Mouse (Mus musculus): ENCODE measurements around the gene Rpa1. TPM values are rescaled to one million over a fixed set of nuclear protein-coding genes. Genes with fewer than 3 reads are reported as not detected.
"Not testable (repeated sequence)": the region's sequence is repeated elsewhere in the genome, so short reads cannot be mapped to it uniquely, and the experiment has no call there.

Gene Rpa1
- 10 to 100 TPM; 41.9 to 42.3 TPM for total RNA-seq (2021)
- long read RNA-seq, experiment 1, full-length matches to known transcripts, result 64 of 75 reads
- long read RNA-seq, experiment 1, partial matches to known transcripts, result 4 of 75 reads
- long read RNA-seq, experiment 1, other reads (novel, unspliced or antisense), result 7 of 75 reads
- long read RNA-seq, experiment 2, full-length matches to known transcripts, result 24 of 35 reads
- long read RNA-seq, experiment 2, partial matches to known transcripts, result 6 of 35 reads
- long read RNA-seq, experiment 2, other reads (novel, unspliced or antisense), result 5 of 35 reads

DNA sequence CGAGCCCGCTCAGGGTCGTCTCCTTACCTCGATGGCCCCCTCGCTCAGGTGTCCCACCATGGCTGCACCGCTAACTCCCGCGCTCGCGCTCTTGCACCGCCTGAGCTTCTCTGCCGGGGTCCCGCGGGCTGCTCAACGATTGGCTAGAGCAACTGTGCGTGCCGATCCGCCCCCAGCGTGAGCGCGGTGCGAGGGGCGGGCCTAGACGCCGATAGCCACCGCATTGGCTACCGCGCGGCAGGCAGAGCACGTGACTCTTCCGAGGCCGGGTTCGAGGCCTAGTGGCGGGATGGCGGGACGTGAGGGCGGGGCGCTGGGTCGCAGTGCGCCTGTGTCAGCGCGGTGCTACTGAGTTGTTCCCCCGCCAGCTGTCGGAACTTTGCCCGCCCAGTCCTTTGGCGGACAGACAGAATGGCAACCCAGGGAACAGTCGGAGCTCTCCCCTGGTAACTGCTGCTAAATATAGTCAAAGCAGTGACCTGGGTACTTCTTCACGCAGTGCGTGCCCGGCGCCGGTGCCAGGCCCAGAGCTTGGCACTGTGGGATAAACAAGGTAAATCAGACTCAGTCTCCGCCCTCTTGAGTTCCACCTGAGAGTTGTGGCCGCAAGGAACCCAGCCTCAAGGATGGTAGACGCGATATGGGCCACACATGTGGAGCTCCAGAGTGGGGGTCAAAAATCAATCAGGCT lies at the start of gene Rpa1, which contains the start of gene Smyd4:
Gene Rpa1, minus strand, starts transcription at position 126 of the 691 bp plus-strand sequence.
Gene Smyd4, plus strand, starts transcription at position 235 of the 691 bp plus-strand sequence.
- intact Hi-C loops (cut with DNase I), result no loop called here
- DNase-seq (ENCODE audit: extremely low spot score in 1 of 2, low spot score in 2 of 2), result peak; percentile 94 to 95
- Histone ChIP-seq H3K4me3 (peak within 1 kb of the TSS; percentile 57), H3K27ac (peak within 1 kb of the TSS; percentile 69)
- TF ChIP-seq CTCF (IDR thresholded peaks at IDR 0.05), result no peak

DNA sequence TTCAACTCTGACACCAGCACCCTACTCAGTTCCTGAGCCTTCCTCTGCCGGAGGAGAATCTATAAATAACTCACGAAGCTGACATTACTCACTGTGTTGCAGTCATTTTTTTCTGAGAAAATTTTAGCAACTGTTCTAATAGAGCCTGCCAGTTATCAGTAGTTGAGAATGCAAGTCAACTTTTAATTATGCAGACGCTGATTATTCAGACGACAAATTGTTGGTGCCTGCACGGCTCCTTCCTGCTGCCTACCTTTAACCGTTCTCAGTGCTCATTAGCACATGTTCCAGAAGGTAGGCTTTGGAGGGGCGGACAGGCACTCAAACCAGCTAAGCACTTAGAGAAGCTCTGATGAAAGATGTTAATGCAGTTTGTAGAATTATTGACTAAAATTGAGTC lies 49.3 kb upstream of the Rpa1 start:
- Histone ChIP-seq H3K27ac (no peak overlapping the region), H3K4me3 (no peak overlapping the region)
- TF ChIP-seq CTCF (IDR thresholded peaks at IDR 0.05), result no peak
- DNase-seq (ENCODE audit: extremely low spot score in 1 of 2, low spot score in 2 of 2), result no peak
- intact Hi-C loops (cut with DNase I), result loop anchor here (5.0 kb wide), 1 partner anchor 205 kb away; the partner anchor contains the start of genes Dph1 and Rtn4rl1

DNA sequence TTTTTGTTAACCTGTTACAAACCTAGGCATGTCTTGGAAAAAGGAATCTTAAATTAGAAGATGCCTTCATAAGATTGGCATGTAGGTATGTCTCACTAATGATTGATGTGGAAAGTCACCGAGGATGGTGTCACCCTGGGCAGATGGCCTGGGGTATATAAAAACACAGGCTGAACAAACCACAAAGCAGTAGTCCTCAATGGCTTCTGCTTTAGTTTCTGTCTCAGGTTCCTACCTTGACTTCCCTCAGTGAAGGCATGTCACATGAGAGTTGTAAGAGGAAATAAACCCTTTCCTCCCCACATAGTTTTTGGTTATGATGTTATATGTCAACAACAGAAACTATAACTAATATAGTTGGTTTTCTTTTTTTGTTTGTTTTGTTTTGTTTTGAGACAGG lies 47.5 kb upstream of the Rpa1 start:
- TF ChIP-seq CTCF (IDR thresholded peaks at IDR 0.05), result no peak
- Histone ChIP-seq H3K27ac (no peak overlapping the region), H3K4me3 (no peak overlapping the region)
- intact Hi-C loops (cut with DNase I), result loop anchor here (5.0 kb wide), 1 partner anchor 203 kb away; the partner anchor contains the start of genes Dph1 and Rtn4rl1
- no peak for DNase-seq (ENCODE audit: extremely low spot score in 1 of 2, low spot score in 2 of 2)

DNA sequence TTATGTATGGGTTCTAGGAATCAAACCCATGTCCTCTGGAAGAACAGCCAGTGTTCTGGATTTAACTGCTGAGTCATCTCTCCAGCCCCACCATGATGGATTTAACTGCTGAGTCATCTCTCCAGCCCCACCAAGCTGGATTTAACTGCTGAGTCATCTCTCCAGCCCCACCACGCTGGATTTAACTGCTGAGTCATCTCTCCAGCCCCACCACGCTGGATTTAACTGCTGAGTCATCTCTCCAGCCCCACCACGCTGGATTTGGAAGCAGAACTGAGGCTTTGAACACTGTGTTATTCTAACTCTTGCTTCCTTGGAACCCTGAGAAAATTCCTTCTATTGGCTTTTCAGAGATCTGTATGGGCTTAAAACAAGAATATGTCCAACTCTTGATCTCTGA lies 35.4 kb upstream of the Rpa1 start:
- H3K4me3 ChIP-seq; intact Hi-C loops (cut with DNase I); DNase-seq (ENCODE audit: extremely low spot score in 1 of 2, low spot score in 2 of 2); H3K27ac ChIP-seq: not testable (repeated sequence)

GRCm38 (mm10) chr11:75378786-75379185 lies 30.7 kb upstream of the Rpa1 start:
- H3K4me3 ChIP-seq; DNase-seq (ENCODE audit: extremely low spot score in 1 of 2, low spot score in 2 of 2); H3K27ac ChIP-seq; intact Hi-C loops (cut with DNase I): not testable (repeated sequence)

- no peak for TF ChIP-seq CTCF (IDR thresholded peaks at IDR 0.05)
- no peak overlapping the region for H3K27ac ChIP-seq
- intact Hi-C loops (cut with DNase I), result no loop called here
- no peak overlapping the region for H3K4me3 ChIP-seq
- DNase-seq (ENCODE audit: extremely low spot score in 1 of 2, low spot score in 2 of 2), result no peak
Observed at GRCm38 (mm10) chr11:75377125-75377524, 29.0 kb upstream of the Rpa1 start.

DNA sequence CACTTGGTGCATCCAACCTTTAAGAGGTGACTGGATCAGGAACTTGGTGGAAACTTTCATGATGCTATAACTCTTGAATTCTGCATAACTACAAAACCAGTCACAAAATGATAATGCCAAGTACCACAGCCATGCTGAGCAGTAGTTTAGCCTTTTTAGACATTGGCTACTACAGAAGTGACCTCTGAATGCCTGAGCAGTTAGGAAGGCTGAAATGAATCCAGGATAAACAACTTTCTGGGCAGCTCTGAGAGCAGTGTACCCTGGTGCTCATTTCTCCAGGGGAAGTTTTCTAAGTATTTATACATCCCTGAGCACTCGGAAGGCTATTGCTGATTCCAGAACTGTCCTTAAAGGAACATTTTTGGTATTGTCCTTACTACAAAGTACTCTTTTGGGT lies 7.4 kb upstream of the Rpa1 start:
- no peak for DNase-seq (ENCODE audit: extremely low spot score in 1 of 2, low spot score in 2 of 2)
- intact Hi-C loops (cut with DNase I), result no loop called here
- TF ChIP-seq CTCF (IDR thresholded peaks at IDR 0.05), result no peak
- no peak overlapping the region for H3K4me3 ChIP-seq
- H3K27ac ChIP-seq, result no peak overlapping the region

DNA sequence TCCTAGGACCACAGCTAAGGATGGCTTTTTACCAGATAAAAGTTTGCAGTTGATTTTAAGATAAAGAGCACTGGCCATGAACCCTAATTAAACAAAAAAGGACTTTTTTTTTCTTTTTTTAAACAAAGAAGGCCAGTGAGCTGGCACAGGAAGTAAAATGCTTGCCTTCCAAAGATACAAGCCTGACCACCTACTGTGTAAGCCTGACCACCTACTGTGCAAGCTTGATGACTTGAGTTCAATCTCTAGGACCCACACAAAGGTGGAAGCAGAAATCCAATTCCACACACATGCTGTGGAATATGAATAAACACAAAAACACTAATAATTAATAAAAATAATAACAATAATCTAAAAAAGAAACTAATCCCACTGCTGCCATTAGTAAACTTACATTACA lies 3.1 kb upstream of the Rpa1 start:
- intact Hi-C loops (cut with DNase I), result no loop called here
- no peak for TF ChIP-seq CTCF (IDR thresholded peaks at IDR 0.05)
- DNase-seq (ENCODE audit: extremely low spot score in 1 of 2, low spot score in 2 of 2), result no peak
- Histone ChIP-seq H3K4me3 (no peak overlapping the region), H3K27ac (no peak overlapping the region)

DNA sequence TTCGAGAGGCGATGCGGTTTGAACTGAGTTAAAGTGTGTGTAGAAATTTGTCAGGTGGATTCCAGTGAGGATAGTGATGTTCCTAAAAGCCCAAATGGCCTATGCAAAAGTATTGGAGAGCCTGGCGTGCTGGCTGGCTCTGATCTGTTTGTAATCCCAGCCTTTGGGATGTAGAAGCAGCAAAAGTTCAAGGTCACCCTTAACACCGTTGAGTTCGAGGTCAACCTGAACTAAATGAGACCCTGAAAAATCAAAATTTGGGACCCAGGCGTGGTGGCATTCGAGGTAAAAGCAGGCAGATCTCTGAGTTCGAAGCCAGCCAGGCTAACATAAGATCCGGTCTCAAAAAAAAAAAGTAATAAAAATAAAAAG lies 752 bp upstream of the Rpa1 start:
- no peak for DNase-seq (ENCODE audit: extremely low spot score in 1 of 2, low spot score in 2 of 2)
- intact Hi-C loops (cut with DNase I), result no loop called here
- Histone ChIP-seq H3K4me3 (peak overlapping the region; percentile 57), H3K27ac (peak overlapping the region; percentile 69)
- TF ChIP-seq CTCF (IDR thresholded peaks at IDR 0.05), result no peak

GRCm38 (mm10) chr11:75347596-75347995 lies 528 bp downstream of the Rpa1 start:
- no peak for TF ChIP-seq CTCF (IDR thresholded peaks at IDR 0.05)
- Histone ChIP-seq H3K4me3 (peak overlapping the region; percentile 57), H3K27ac (no peak overlapping the region)
- intact Hi-C loops (cut with DNase I), result no loop called here
- DNase-seq (ENCODE audit: extremely low spot score in 1 of 2, low spot score in 2 of 2), result no peak

- H3K4me3 ChIP-seq, result peak overlapping the region; percentile 57
Observed at GRCm38 (mm10) chr11:75347188-75347585, 937 bp downstream of the Rpa1 start.

DNA sequence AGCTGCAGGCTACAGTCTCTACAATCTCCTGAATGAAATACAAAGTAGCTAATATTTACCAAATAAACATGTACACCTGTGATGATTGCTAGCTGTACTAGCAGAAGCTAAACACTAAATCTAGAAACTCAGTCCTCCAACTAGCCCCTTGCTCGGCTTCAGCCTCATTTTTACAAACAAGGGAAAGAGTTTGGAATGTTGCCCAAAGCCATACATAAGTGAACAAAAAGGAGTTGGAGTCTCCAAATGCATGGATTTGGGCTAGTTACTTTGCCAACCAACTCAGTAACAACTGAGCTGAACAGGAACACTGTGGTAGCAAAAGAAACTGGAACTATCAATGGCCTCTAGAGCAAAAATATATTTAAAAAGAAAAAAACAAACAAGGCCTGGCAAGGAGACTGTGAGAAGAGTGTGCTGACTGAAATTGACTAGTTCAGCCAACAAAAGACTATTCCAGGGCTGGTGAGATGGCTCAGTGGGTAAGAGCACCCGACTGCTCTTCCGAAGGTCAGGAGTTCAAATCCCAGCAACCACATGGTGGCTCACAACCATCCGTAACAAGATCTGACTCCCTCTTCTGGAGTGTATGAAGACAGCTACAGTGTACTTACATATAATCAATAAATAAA lies 1.5 kb downstream of the Rpa1 start:
- intact Hi-C loops (cut with DNase I), result no loop called here
- H3K4me3 ChIP-seq, result no peak overlapping the region
- no peak for DNase-seq (ENCODE audit: extremely low spot score in 1 of 2, low spot score in 2 of 2)
- no peak for TF ChIP-seq CTCF (IDR thresholded peaks at IDR 0.05)
- no peak overlapping the region for H3K27ac ChIP-seq

More at GRCm38 (mm10) chr11:75347188-75347585, 937 bp downstream of the Rpa1 start:
- H3K27ac ChIP-seq, result no peak overlapping the region
- intact Hi-C loops (cut with DNase I), result no loop called here
- DNase-seq (ENCODE audit: extremely low spot score in 1 of 2, low spot score in 2 of 2), result no peak
- TF ChIP-seq CTCF (IDR thresholded peaks at IDR 0.05), result no peak

Data from left cerebral cortex, adult 2 months (tissue).